Mouse (Mus musculus): Measurements from ENCODE around the gene Nelfe. TPM values are rescaled to one million over a fixed set of nuclear protein-coding genes. Genes with fewer than 3 reads are reported as not detected.
A peak's percentile ranks its signal among the peaks of the same experiment; 100 is the strongest.

Gene Nelfe
- total RNA-seq, 4 experiments from 2014 or later, result 16.6 to 17.9 (median 16.7) TPM

- DNase-seq (ENCODE audit: low spot score), result no peak
Measured at GRCm38 (mm10) chr17:34847192-34847591, 3.0 kb upstream of the Nelfe start.

GRCm38 (mm10) chr17:34847615-34848014 lies 2.6 kb upstream of the Nelfe start:
- no peak for DNase-seq (ENCODE audit: low spot score)

- no peak for DNase-seq (ENCODE audit: low spot score)
Measured at GRCm38 (mm10) chr17:34850517-34851125, 430 bp downstream of the Nelfe start.

- no peak for DNase-seq (ENCODE audit: low spot score)
Measured at GRCm38 (mm10) chr17:34853511-34853910, 3.3 kb downstream of the Nelfe start.

GRCm38 (mm10) chr17:34854761-34855160 lies 4.6 kb downstream of the Nelfe start:
- DNase-seq (ENCODE audit: low spot score), result no peak

GRCm38 (mm10) chr17:34855825-34856224 lies 5.6 kb downstream of the Nelfe start:
- DNase-seq (ENCODE audit: low spot score), result peak; percentile 26

- no peak for DNase-seq (ENCODE audit: low spot score)
Measured at GRCm38 (mm10) chr17:34858670-34859069, 8.5 kb downstream of the Nelfe start.

- DNase-seq (ENCODE audit: low spot score), result no peak
Measured at GRCm38 (mm10) chr17:34860514-34860913, 10.3 kb downstream of the Nelfe start.

GRCm38 (mm10) chr17:34861704-34862415 lies 11.7 kb downstream of the Nelfe start:
- no peak for DNase-seq (ENCODE audit: low spot score)

- DNase-seq (ENCODE audit: low spot score), result no peak
Measured at GRCm38 (mm10) chr17:34862416-34863081, 12.4 kb downstream of the Nelfe start, which contains the start of gene Cfb. Gene Cfb, minus strand, starts transcription at chr17:34862518.

- DNase-seq (ENCODE audit: low spot score), result no peak
Measured at GRCm38 (mm10) chr17:34865981-34866380, 15.8 kb downstream of the Nelfe start.

- no peak for DNase-seq (ENCODE audit: low spot score)
Measured at GRCm38 (mm10) chr17:34874321-34874720, 24.1 kb downstream of the Nelfe start.

- DNase-seq (ENCODE audit: low spot score), result no peak
Measured at GRCm38 (mm10) chr17:34879336-34879879, 29.2 kb downstream of the Nelfe start, which contains the start of gene Zbtb12. Gene Zbtb12, plus strand, starts transcription at chr17:34879483.

- DNase-seq (ENCODE audit: low spot score), result no peak
Measured at GRCm38 (mm10) chr17:34881166-34881565, 31.0 kb downstream of the Nelfe start.

- DNase-seq (ENCODE audit: low spot score), result no peak
Measured at GRCm38 (mm10) chr17:34881683-34882310, 31.6 kb downstream of the Nelfe start, which contains the start of gene Gm20547. Gene Gm20547, minus strand, starts transcription at chr17:34882042.

GRCm38 (mm10) chr17:34883332-34883731 lies 33.1 kb downstream of the Nelfe start:
- DNase-seq (ENCODE audit: low spot score), result no peak

GRCm38 (mm10) chr17:34884704-34885103 lies 34.5 kb downstream of the Nelfe start:
- DNase-seq (ENCODE audit: low spot score), result no peak

- no peak for DNase-seq (ENCODE audit: low spot score)
Measured at GRCm38 (mm10) chr17:34885615-34886014, 35.4 kb downstream of the Nelfe start.

- DNase-seq (ENCODE audit: low spot score), result no peak
Measured at GRCm38 (mm10) chr17:34887942-34888341, 37.8 kb downstream of the Nelfe start.

GRCm38 (mm10) chr17:34890074-34890743 lies 40.0 kb downstream of the Nelfe start:
- no peak for DNase-seq (ENCODE audit: low spot score)

GRCm38 (mm10) chr17:34891377-34891776 lies 41.2 kb downstream of the Nelfe start:
- DNase-seq (ENCODE audit: low spot score), result no peak

Data from heart, adult 8-10 months (tissue).